Mouse (Mus musculus): ENCODE measurements around the gene Slc39a8.

- TF ChIP-seq ZNF384 (IDR thresholded peaks at IDR 0.05; ENCODE audit: low read depth, low read length) (no peak), CHD2 (IDR thresholded peaks at IDR 0.05; ENCODE audit: low read depth, low read length) (no peak), ZC3H11A (IDR thresholded peaks at IDR 0.05; ENCODE audit: borderline replicate concordance, low read depth, low read length) (no peak)
Measured at GRCm38 (mm10) chr3:135834988-135835387, 9.9 kb downstream of the Slc39a8 start.
